Mouse (Mus musculus): ENCODE results near the gene Inhbe. TPM values are rescaled to one million over a fixed set of nuclear protein-coding genes. Genes with fewer than 3 reads are reported as not detected.

Gene Inhbe
- polyA plus RNA-seq, 1 experiment, result not detected

- TF ChIP-seq CTCF (IDR thresholded peaks at IDR 0.05; ENCODE audit: low read depth, low read length), result no peak
- no peak for TF ChIP-seq POLR2A (IDR thresholded peaks at IDR 0.05; ENCODE audit: borderline replicate concordance, low read depth, low read length)
- no peak overlapping the region for H3K27ac ChIP-seq (ENCODE audit: insufficient read depth, low read depth, low read length)
- no peaks in the 10 kb centered on the region for H3K4me1 ChIP-seq (ENCODE audit: control insufficient read depth, insufficient read depth, low read length)
- H3K4me3 ChIP-seq (ENCODE audit: insufficient read depth, low read length), result no peak overlapping the region
Measured at GRCm38 (mm10) chr10:127300361-127300760, 53.9 kb downstream of the Inhbe start.

Other genes with a start within 250 kb of the Inhbe start
- 164 and 167 TPM in 2 replicates for gene Os9, start 233.3 kb downstream of the Inhbe start, polyA plus RNA-seq (2012; ENCODE audit: insufficient read depth, insufficient read length, missing spikeins)
- gene B4galnt1, start 189.2 kb downstream of the Inhbe start, polyA plus RNA-seq (2012; ENCODE audit: insufficient read depth, insufficient read length, missing spikeins), result 42.2 and 50.6 TPM in 2 replicates
- not detected in 2 replicates for gene Slc26a10, start 173.8 kb downstream of the Inhbe start, polyA plus RNA-seq (2012; ENCODE audit: insufficient read depth, insufficient read length, missing spikeins)
- gene Arhgef25, start 164.3 kb downstream of the Inhbe start, polyA plus RNA-seq (2012; ENCODE audit: insufficient read depth, insufficient read length, missing spikeins), result 1.3 TPM in 1 of 2 replicates, not detected in the other
- 60.1 and 68.7 TPM in 2 replicates for gene Dtx3, start 158.7 kb downstream of the Inhbe start, polyA plus RNA-seq (2012; ENCODE audit: insufficient read depth, insufficient read length, missing spikeins)
- 34.5 and 35.0 TPM in 2 replicates for gene Pip4k2c, start 142.8 kb downstream of the Inhbe start, polyA plus RNA-seq (2012; ENCODE audit: insufficient read depth, insufficient read length, missing spikeins)
- 2.3 and 2.5 TPM in 2 replicates for gene Kif5a, start 91.1 kb downstream of the Inhbe start, polyA plus RNA-seq (2012; ENCODE audit: insufficient read depth, insufficient read length, missing spikeins)
- gene Dctn2, start 88.0 kb downstream of the Inhbe start, polyA plus RNA-seq (2012; ENCODE audit: insufficient read depth, insufficient read length, missing spikeins), result 119 and 121 TPM in 2 replicates
- gene Mbd6, start 65.4 kb downstream of the Inhbe start, polyA plus RNA-seq (2012; ENCODE audit: insufficient read depth, insufficient read length, missing spikeins), result 45.8 and 53.4 TPM in 2 replicates
- gene Mars, start 42.6 kb downstream of the Inhbe start, polyA plus RNA-seq (2012; ENCODE audit: insufficient read depth, insufficient read length, missing spikeins), result 29.4 and 34.9 TPM in 2 replicates
- gene Arhgap9, start 32.4 kb downstream of the Inhbe start, polyA plus RNA-seq (2012; ENCODE audit: insufficient read depth, insufficient read length, missing spikeins), result 131 and 146 TPM in 2 replicates
- gene Gli1, start 12.4 kb downstream of the Inhbe start, polyA plus RNA-seq (2012; ENCODE audit: insufficient read depth, insufficient read length, missing spikeins), result not detected in 2 replicates
- not detected in 2 replicates for gene Inhbc, start 16.0 kb upstream of the Inhbe start, polyA plus RNA-seq (2012; ENCODE audit: insufficient read depth, insufficient read length, missing spikeins)
- gene R3hdm2, start 25.9 kb upstream of the Inhbe start, polyA plus RNA-seq (2012; ENCODE audit: insufficient read depth, insufficient read length, missing spikeins), result 134 and 144 TPM in 2 replicates
- 1.5 and 2.7 TPM in 2 replicates for gene Stac3, start 147.3 kb upstream of the Inhbe start, polyA plus RNA-seq (2012; ENCODE audit: insufficient read depth, insufficient read length, missing spikeins)
- not detected in 2 replicates for gene Ndufa4l2, start 160.6 kb upstream of the Inhbe start, polyA plus RNA-seq (2012; ENCODE audit: insufficient read depth, insufficient read length, missing spikeins)
- gene Shmt2, start 168.0 kb upstream of the Inhbe start, polyA plus RNA-seq (2012; ENCODE audit: insufficient read depth, insufficient read length, missing spikeins), result 21.0 and 22.8 TPM in 2 replicates
- gene Nxph4, start 180.1 kb upstream of the Inhbe start, polyA plus RNA-seq (2012; ENCODE audit: insufficient read depth, insufficient read length, missing spikeins), result not detected in 2 replicates

All from bone marrow macrophage, adult 2 months (primary cell).